Mouse (Mus musculus) mouse embryonic stem cell (cell line): ENCODE data around the gene Eras.

Experiments
- in situ Hi-C, 2 experiments: fragments of 300-500 bp; cut with MboI; formaldehyde crosslinking; loops; 1 replicate in 1 of 2; 3 replicates in 1 of 2; pipeline ENCODE4 v1.14.3; 2019 to 2020; ENCODE audit warnings: low sequenced_read_pairs in 2 of 2, low pct_unique_long_range_greater_than_20kb in 1 of 2, mixed read lengths in 1 of 2; ENCODE audit not compliant: unreplicated experiment in 1 of 2

Eras gene

DNA sequence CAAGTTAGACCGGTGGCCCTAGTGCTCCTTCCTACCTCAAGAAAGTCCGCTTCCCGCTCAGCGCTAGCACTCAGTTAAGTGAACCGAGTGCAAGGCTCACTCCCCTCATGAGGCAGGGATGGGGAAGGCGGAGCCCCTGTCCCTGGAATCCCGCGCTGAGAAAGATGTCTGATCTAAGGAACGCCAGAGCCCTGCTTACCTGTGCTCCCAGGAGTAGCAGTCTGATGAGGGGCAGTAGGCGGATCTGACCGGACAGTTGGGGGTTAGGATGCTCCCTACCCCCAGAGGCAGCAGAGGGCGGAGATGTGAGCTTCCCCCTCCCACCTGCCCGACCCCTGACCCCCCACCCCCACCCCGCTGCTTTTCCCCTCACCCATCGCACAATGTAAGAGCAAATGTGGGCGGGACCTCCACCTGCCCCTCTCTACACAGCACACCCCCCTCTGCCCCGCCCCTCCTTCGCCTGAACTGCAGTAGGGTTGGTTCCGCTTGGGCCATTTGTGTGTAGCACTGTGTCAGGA is at the start of gene Eras:
Eras (minus strand) TSS at position 338 of the 521 bp plus-strand sequence.
- in situ Hi-C loops, result loop anchor here in 1 of 2 experiments (10.0 kb wide), 1 partner anchor 176 kb away; no protein-coding TSS in a partner anchor

- in situ Hi-C loops, result no loop called here
Observed at GRCm38 (mm10) chrX:7977892-7978291, 49.5 kb upstream of the Eras start, which contains the start of gene Gata1. Gene Gata1, minus strand, starts transcription at chrX:7978071.

DNA sequence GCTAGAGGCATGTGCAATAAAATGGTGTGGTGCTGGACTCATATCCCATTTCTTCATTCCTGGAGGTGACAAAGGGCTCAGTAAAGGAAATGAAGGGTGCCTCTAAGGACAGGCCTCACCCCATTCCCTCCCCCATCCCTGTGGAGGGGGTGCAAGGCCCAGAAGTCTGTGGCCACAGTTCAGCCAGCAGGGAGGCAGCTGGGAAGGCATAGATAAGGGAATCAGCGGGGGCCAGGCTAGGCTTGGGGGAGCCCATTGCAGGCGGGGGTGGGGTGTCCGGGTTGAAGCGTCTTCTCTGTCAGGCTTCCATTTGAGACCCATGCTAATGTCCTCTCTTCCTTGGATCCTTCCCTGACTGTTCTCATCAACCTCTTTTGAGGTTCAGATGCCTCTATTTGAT is 42.9 kb upstream of the Eras start:
- in situ Hi-C loops, result no loop called here

GRCm38 (mm10) chrX:7968899-7969298 is 40.5 kb upstream of the Eras start:
- in situ Hi-C loops, result no loop called here

DNA sequence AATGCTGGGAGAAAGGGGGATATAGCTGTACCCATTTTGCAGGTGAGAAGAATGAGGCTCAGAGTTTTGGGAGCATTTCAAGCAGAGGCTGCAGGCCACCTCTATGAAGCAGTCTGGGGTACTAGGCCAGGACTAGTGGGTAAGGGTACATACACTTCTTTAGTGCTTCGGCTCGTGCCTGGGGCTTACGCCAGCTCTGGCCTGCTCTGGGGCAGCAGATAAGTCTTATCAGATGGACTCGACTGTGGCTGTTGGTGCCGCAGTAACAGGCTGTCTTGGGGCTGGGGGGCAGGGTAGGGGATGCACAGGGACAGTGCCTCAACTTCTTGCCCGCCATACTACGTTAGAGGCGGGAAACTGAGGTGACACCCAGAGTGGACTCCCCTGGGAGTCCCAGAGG is 39.8 kb upstream of the Eras start:
- in situ Hi-C loops, result no loop called here

GRCm38 (mm10) chrX:7967596-7968201 is 39.3 kb upstream of the Eras start:
- in situ Hi-C loops, result no loop called here

- in situ Hi-C loops, result no loop called here
Observed at GRCm38 (mm10) chrX:7966161-7966560, 37.8 kb upstream of the Eras start.

- in situ Hi-C loops, result no loop called here
Observed at GRCm38 (mm10) chrX:7963829-7964626, 35.6 kb upstream of the Eras start.

DNA sequence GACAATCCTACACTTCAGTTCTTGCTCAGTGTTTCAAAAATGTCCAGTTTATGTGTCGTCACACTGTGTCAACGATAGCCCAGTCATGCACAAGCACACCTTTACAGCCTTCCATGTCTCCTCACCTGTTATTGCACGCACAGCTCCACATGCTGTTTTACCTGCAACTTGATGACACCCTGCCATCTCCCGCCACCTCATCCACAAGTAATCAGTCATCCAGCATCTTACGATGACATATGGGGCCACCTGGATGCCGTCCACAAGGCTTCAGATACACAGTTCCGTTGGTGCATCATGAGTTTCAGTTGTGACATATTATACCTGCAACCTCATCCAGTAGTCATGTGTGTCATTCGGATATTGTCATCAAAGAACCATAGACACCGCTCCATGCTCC is 30.5 kb upstream of the Eras start:
- in situ Hi-C loops, result no loop called here

DNA sequence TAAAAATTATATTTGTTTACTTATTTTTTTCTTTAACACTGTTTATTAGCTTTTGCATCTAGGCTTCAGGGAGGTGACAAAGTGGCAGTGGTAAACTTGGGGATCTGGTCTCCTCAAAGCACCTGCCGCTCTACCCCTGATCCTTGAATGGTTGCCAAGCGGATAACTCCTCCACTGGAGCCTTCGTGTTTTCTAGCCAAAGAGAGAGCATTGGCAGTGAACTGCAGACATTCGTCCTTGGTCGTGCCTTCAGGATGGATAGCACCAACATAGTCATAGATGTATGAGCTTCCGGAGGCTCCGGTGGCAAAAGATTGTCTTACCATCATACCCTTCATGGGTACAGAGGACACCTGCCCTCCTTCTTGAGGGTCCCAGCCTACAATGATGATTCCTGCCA is 21.7 kb upstream of the Eras start:
- in situ Hi-C loops, result no loop called here

DNA sequence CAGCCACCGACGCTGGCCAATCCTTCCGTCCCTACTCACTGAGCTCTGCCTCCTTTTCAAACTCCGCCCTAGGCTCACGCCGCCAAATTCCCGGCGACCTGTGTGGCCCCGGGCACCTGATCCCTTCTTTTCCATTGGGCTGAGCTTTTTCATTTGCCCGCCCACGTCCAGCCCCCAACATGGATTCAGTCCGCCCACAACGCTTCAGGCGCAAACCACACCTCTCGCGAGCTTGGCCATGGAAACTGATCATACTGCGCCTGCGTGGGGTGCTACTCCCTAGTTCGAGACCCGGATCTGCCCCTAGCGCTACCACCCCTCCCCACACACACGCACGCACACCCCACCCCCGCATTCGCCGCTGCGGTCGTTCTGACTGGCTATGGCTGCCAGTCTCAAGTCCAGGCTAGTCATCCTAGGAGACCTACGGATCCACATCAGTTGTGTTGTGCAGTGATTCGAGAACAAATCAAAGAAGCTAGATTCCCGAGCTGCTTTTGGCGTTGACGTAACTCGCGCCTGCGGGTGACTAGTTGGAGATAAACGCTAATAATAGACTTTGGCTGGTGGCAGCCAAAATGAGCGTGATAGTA is 19.6 kb upstream of the Eras start:
- in situ Hi-C loops, result no loop called here

- in situ Hi-C loops, result no loop called here
Observed at GRCm38 (mm10) chrX:7947108-7947899, 18.9 kb upstream of the Eras start, which contains the start of gene Hdac6. Gene Hdac6, minus strand, starts transcription at chrX:7947889.

DNA sequence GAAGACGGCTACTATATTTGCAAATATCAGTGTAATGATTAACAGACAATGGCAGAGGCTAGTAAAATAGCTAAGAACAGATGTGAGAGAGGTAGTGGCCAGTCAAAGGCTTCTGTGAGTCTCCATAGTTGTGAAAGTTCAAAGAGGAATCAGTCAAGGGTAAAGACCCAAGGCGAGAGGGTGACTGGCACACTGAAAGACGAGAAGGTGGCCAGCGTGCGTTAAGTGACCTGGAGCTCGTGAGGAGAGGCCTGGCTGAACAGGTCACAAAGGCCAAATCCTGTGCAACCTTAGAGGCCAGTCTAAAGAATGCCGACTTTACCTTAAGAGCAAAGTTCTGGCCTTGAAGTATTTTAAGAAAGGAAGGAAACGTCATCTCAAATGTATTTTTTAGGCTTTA is 17.2 kb upstream of the Eras start:
- in situ Hi-C loops, result no loop called here

GRCm38 (mm10) chrX:7937667-7938066 is 9.3 kb upstream of the Eras start:
- in situ Hi-C loops, result no loop called here

GRCm38 (mm10) chrX:7936874-7937273 is 8.5 kb upstream of the Eras start:
- in situ Hi-C loops, result no loop called here

GRCm38 (mm10) chrX:7927116-7927515 is 1.3 kb downstream of the Eras start:
- in situ Hi-C loops, result loop anchor here in 1 of 2 experiments (10.0 kb wide), 1 partner anchor 178 kb away; no protein-coding TSS in a partner anchor

DNA sequence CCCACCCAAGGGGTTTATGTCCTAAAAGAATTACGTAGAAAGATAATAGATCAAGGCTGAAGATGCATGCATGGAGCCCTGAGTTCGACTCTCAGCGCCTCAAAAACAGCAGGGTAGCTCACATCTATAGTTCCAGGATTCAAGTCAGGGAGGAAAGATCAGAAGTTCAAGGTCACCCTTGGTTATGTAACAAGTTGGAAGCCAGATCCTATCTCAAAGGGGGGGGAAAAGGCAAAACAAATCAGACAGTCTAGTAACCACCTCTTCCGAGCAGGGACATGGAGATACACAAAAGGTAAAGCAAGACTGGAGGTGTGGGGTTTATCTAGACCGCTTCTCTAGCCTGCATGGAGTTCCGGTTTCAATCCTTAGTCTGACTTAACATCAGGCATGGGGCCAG is 2.1 kb downstream of the Eras start:
- in situ Hi-C loops, result loop anchor here in 1 of 2 experiments (10.0 kb wide), 1 partner anchor 179 kb away; no protein-coding TSS in a partner anchor

- in situ Hi-C loops, result loop anchor here in 1 of 2 experiments (10.0 kb wide), 1 partner anchor 183 kb away; no protein-coding TSS in a partner anchor
Observed at GRCm38 (mm10) chrX:7922032-7922431, 6.4 kb downstream of the Eras start.
